Mouse (Mus musculus) bone marrow macrophage, adult 2 months (primary cell): ENCODE measurements around the gene Plcb4. TPM values are rescaled to one million over a fixed set of nuclear protein-coding genes. Genes with fewer than 3 reads are reported as not detected.

Experiments used
- H3K27ac ChIP-seq: 2 replicates; pipeline ENCODE4 v1.5.1; 2012; ENCODE audit warnings: low read depth, low read length; ENCODE audit not compliant: insufficient read depth
- H3K4me1 ChIP-seq: 2 replicates; pipeline ENCODE4 v1.6.1; 2012; ENCODE audit warnings: low read length; ENCODE audit not compliant: control insufficient read depth, insufficient read depth
- H3K4me3 ChIP-seq: 2 replicates; pipeline ENCODE4 v1.5.1; 2012; ENCODE audit warnings: mild to moderate bottlenecking, low read length, moderate library complexity; ENCODE audit not compliant: insufficient read depth
- CTCF ChIP-seq: IDR thresholded peaks from 2 replicates; pipeline ENCODE4 v1.5.1; 2012; ENCODE audit warnings: low read depth, mild to moderate bottlenecking, low read length, moderate library complexity
- POLR2A ChIP-seq: IDR thresholded peaks from 2 replicates; pipeline ENCODE4 v1.6.1; 2012; ENCODE audit warnings: mild to moderate bottlenecking, low read depth, low read length, borderline replicate concordance
- polyA plus RNA-seq: library from polyadenylated mRNA; stranded (reverse); fragments of >200 nt; gene quantifications from 2 replicates; pipeline ENCODE4 v1.2.4, GENCODE M21; 2012; ENCODE audit not compliant: missing spikeins, insufficient read depth, insufficient read length

The Plcb4 gene
- polyA plus RNA-seq, 1 experiment, result 10.2 TPM

DNA sequence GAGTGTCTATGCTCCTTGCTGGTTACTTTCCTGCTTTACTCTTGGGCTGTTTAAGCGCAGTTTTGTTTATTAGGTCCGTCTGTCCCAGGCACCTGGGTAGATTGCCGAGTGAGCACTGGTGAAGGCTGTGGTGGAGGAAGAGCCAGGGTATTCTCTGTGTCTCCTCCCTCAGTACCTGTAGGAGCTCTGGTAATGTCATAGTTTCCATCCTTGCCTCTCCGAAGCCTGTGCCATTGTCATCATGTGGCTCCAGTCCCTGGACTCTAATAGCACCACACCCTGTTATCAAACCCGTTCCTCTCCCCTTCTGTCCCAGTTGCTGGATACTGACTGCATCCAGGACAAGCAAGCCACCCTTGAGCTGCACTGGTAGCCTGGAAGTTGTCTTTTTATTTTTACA, 89.6 kb downstream of the Plcb4 start:
- Histone ChIP-seq H3K27ac (no peak overlapping the region), H3K4me3 (no peak overlapping the region), H3K4me1 (0 out of 2 replicates have a peak, but pooled peaks cover 2% of the 10 kb centered on the region)
- TF ChIP-seq POLR2A (no peak), CTCF (no peak)

DNA sequence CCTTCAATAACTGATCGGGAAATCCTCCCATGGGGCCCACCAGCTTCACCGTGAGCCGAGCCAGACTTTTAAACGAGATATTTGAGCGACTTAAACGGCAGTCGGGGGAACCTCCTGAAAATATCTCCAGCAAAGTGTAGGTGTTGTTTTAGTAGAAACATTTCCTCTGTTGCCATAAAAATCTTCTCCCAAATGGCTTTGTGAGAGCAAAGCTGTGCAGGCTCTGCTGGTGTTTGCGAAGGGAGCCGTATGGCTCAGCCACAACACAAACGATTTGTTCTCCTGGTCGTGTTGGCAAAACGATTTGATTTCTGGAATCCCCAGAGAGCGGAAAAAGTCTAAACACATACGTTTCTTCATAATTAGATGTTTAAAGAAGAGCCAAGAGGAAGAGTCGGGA, 90.8 kb downstream of the Plcb4 start:
- H3K27ac ChIP-seq, result no peak overlapping the region
- no peak for TF ChIP-seq CTCF
- no peak for TF ChIP-seq POLR2A
- H3K4me3 ChIP-seq, result no peak overlapping the region
- H3K4me1 ChIP-seq, result 0 out of 2 replicates have a peak, but pooled peaks cover 2% of the 10 kb centered on the region

DNA sequence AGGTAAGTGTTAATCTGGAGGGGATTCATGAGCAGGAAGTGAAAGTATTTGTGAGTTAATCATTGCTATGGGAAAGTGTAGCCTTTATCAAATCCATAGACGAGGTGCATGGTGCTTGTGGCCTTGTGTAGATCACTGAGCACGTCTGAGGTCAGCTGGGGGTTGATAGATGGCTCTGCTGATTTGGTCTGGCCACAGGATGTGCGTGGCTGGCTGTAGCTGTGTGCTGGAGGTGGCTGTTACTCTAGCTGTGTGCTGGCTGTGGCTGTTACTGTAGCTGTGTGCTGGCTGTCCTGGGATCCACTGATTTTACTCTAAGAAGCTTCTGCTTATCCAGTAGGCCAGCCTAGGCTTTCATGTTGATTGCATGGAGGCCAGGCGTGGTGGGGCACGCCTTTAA, 91.9 kb downstream of the Plcb4 start:
- TF ChIP-seq CTCF (no peak), POLR2A (no peak)
- H3K4me1 ChIP-seq, result 0 out of 2 replicates have a peak, but pooled peaks cover 2% of the 10 kb centered on the region
- no peak overlapping the region for H3K27ac ChIP-seq
- no peak overlapping the region for H3K4me3 ChIP-seq

- no peak for TF ChIP-seq CTCF
- TF ChIP-seq POLR2A, result no peak
- no peak overlapping the region for H3K4me3 ChIP-seq
- H3K4me1 ChIP-seq, result no peaks in the 10 kb centered on the region
- H3K27ac ChIP-seq, result no peak overlapping the region
Measured at GRCm38 (mm10) chr2:135755792-135756191, 97.0 kb downstream of the Plcb4 start.

- H3K27ac ChIP-seq, result no peak overlapping the region
- no peak for TF ChIP-seq POLR2A
- TF ChIP-seq CTCF, result no peak
- peaks cover 6% of the 10 kb centered on the region for H3K4me1 ChIP-seq
- H3K4me3 ChIP-seq, result no peak overlapping the region
Measured at GRCm38 (mm10) chr2:135757478-135757877, 98.7 kb downstream of the Plcb4 start.

DNA sequence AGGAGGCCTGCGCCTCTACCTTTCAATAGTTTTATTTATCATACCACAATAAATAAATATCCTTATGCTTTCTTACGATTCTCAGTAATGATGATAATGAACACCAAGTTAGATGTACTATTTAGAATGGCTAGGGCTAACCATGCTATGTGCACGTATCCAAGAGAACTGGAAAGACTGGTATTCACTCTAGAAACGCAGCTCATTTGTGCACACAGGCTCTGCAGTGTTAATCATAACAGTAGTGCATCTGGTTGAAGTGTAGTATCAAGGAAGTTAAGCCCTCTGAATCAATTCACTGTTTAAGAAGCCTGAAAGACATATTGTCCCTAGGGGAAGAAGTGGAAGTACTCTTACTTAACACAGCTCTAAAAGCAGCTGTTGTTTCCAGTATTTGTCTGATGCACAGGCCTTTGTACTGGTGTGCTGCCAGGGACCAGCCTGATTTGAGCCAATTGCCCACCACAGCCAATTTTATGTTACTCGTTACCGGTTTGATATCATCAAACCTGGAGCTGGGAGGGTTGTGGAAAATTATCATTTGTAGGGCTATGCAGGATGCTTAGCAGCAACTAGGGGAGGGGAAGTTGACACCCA, 100.8 kb downstream of the Plcb4 start:
- Histone ChIP-seq H3K27ac (no peak overlapping the region), H3K4me1 (peaks cover 8% of the 10 kb centered on the region), H3K4me3 (no peak overlapping the region)
- TF ChIP-seq POLR2A, result no peak
- no peak for TF ChIP-seq CTCF

- no peak overlapping the region for H3K27ac ChIP-seq
- H3K4me1 ChIP-seq, result peaks cover 10% of the 10 kb centered on the region
- no peak overlapping the region for H3K4me3 ChIP-seq
- TF ChIP-seq POLR2A, result no peak
- TF ChIP-seq CTCF, result no peak
Measured at GRCm38 (mm10) chr2:135761226-135761802, 102.5 kb downstream of the Plcb4 start.

GRCm38 (mm10) chr2:135764706-135765105, 105.9 kb downstream of the Plcb4 start:
- Histone ChIP-seq H3K4me3 (no peak overlapping the region), H3K4me1 (peaks cover 17% of the 10 kb centered on the region)

DNA sequence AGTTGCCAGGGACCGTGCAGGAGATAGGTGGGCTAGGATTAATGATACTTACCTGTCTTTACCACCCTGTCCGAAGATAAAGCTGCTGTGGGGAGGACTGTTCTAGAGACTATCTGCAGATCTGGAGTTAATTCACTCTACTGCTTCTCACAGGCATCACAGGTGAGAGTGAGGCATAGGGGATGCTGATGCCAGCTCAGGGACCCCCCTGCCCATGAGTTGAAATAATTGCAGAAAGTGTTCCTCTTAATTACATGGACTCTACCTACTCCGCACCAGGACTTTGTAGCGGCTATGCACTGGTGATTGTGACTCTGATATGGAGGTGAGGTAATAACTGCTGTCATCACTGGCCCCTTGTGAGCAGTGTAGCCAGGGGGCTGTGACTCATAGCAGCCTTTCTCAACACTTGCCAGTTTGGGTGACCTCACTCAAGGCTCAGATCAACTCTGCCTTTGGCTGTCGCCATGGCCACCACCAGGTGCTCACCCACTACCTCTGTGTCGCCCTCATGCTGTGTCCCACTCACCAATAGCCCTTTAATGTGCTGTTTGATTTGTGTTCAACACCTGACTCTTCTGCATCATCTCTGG, 107.8 kb downstream of the Plcb4 start:
- H3K4me3 ChIP-seq, result no peak overlapping the region
- no peak for TF ChIP-seq CTCF
- TF ChIP-seq POLR2A, result no peak
- no peak overlapping the region for H3K27ac ChIP-seq
- peaks cover 12% of the 10 kb centered on the region for H3K4me1 ChIP-seq

More at GRCm38 (mm10) chr2:135764706-135765105, 105.9 kb downstream of the Plcb4 start:
- TF ChIP-seq POLR2A (no peak), CTCF (no peak)
- H3K27ac ChIP-seq, result no peak overlapping the region

GRCm38 (mm10) chr2:135767535-135767934, 108.7 kb downstream of the Plcb4 start:
- H3K27ac ChIP-seq, result no peak overlapping the region

GRCm38 (mm10) chr2:135769701-135770100, 110.9 kb downstream of the Plcb4 start:
- H3K4me3 ChIP-seq, result no peak overlapping the region
- no peak overlapping the region for H3K27ac ChIP-seq
- TF ChIP-seq POLR2A (no peak), CTCF (no peak)
- H3K4me1 ChIP-seq, result peaks cover 27% of the 10 kb centered on the region

More at GRCm38 (mm10) chr2:135767535-135767934, 108.7 kb downstream of the Plcb4 start:
- TF ChIP-seq CTCF, result no peak
- no peak for TF ChIP-seq POLR2A
- H3K4me3 ChIP-seq, result no peak overlapping the region
- H3K4me1 ChIP-seq, result peaks cover 10% of the 10 kb centered on the region
